Mouse (Mus musculus): ENCODE data around the gene Grm4. TPM values are rescaled to one million over a fixed set of nuclear protein-coding genes. Genes with fewer than 3 reads are reported as not detected.
A peak's percentile ranks its signal among the peaks of the same experiment; 100 is the strongest.

The Grm4 gene
- not detected for polyA plus RNA-seq (2012; fragmentation: generic; extraction: Trizol)

- H3K4me3 ChIP-seq = no peak within 1 kb of the TSS
- no peak within 1 kb of the TSS for H3ac ChIP-seq (ENCODE audit: control insufficient read depth, insufficient read length)
- no peaks in the 10 kb centered on the region for H3K79me2 ChIP-seq (ENCODE audit: control insufficient read depth, insufficient read depth)
- H3K27me3 ChIP-seq (ENCODE audit: control insufficient read depth, insufficient read depth, insufficient read length) = peaks cover 40% of the 10 kb centered on the region
- TF ChIP-seq MYOG (IDR thresholded peaks at IDR 0.05; ENCODE audit: control insufficient read depth in 1 of 3, insufficient read depth in 1 of 3, insufficient read length in 2 of 3, low read depth in 2 of 3) = no peak
- TF ChIP-seq TCF3 (IDR thresholded peaks at IDR 0.05; ENCODE audit: insufficient read length, low read depth) = no peak
- TF ChIP-seq POLR2AphosphoS2 (IDR thresholded peaks at IDR 0.05; ENCODE audit: insufficient read length, low read depth) = no peak
- no peak for TF ChIP-seq REST (IDR thresholded peaks at IDR 0.05; ENCODE audit: insufficient read depth, insufficient read length)
- no peak for TF ChIP-seq MYOD1 (IDR thresholded peaks at IDR 0.05; ENCODE audit: control insufficient read depth in 1 of 3, insufficient read length in 2 of 3, low read depth in 2 of 3)
- TF ChIP-seq POLR2A (IDR thresholded peaks at IDR 0.05; ENCODE audit: insufficient read length, low read depth) = no peak
- TF ChIP-seq TCF12 (IDR thresholded peaks at IDR 0.05; ENCODE audit: insufficient read depth, poor library complexity, severe bottlenecking) = no peak
- TF ChIP-seq E2F4 (IDR thresholded peaks at IDR 0.05; ENCODE audit: insufficient read depth) = no peak
- TF ChIP-seq CEBPB (IDR thresholded peaks at IDR 0.05; ENCODE audit: insufficient read depth, poor library complexity, severe bottlenecking) = no peak
- no peak for TF ChIP-seq SRF (IDR thresholded peaks at IDR 0.05; ENCODE audit: control insufficient read depth, insufficient read length, low read depth)
- TF ChIP-seq MAX (IDR thresholded peaks at IDR 0.05; ENCODE audit: low read depth) = no peak
- no peak for TF ChIP-seq USF1 (IDR thresholded peaks at IDR 0.05; ENCODE audit: low read depth)
- no peaks in the 10 kb centered on the region for H3K36me3 ChIP-seq (ENCODE audit: control insufficient read depth, insufficient read depth)
- H3K4me2 ChIP-seq (ENCODE audit: low read depth) = no peak within 1 kb of the TSS
Observed at GRCm38 (mm10) chr17:27521303-27521702, at the start of gene Grm4. Gene Grm4 (minus strand): TSS chr17:27521403.

DNA sequence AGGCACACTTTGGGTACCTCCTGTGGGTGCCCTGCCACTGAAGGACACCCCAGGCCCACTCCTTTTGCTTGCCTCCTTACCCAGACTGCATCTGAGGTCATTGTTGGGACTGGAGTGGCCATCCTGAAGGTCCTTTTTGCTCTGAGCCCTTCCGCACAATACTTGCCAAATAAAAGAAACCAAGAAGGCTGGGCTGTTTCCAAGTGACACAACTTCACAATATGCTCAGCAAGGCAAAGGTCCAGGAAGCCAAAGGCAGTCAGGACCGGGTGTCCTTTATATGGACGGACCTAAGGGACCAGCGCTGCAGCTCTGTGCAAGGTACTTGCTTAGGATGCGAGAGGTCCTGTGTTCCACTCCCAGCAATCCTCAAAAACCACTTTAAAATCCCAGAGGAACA is 47.0 kb upstream of the Grm4 start:
- H3K79me2 ChIP-seq (ENCODE audit: control insufficient read depth, insufficient read depth) = no peaks in the 10 kb centered on the region
- no peak overlapping the region for H3K4me2 ChIP-seq (ENCODE audit: low read depth)
- H3K27me3 ChIP-seq (ENCODE audit: control insufficient read depth, insufficient read depth, insufficient read length) = no peaks in the 10 kb centered on the region
- H3ac ChIP-seq (ENCODE audit: control insufficient read depth, insufficient read length) = no peak overlapping the region
- TF ChIP-seq MAX (IDR thresholded peaks at IDR 0.05; ENCODE audit: low read depth) (no peak), TCF3 (IDR thresholded peaks at IDR 0.05; ENCODE audit: insufficient read length, low read depth) (no peak), MYOD1 (IDR thresholded peaks at IDR 0.05; ENCODE audit: control insufficient read depth in 1 of 3, insufficient read length in 2 of 3, low read depth in 2 of 3) (no peak), POLR2AphosphoS2 (IDR thresholded peaks at IDR 0.05; ENCODE audit: insufficient read length, low read depth) (no peak), MYOG (IDR thresholded peaks at IDR 0.05; ENCODE audit: control insufficient read depth in 1 of 3, insufficient read depth in 1 of 3, insufficient read length in 2 of 3, low read depth in 2 of 3) (no peak), REST (IDR thresholded peaks at IDR 0.05; ENCODE audit: insufficient read depth, insufficient read length) (no peak), TCF12 (IDR thresholded peaks at IDR 0.05; ENCODE audit: insufficient read depth, poor library complexity, severe bottlenecking) (no peak), CEBPB (IDR thresholded peaks at IDR 0.05; ENCODE audit: insufficient read depth, poor library complexity, severe bottlenecking) (no peak), USF1 (IDR thresholded peaks at IDR 0.05; ENCODE audit: low read depth) (no peak)
- H3K36me3 ChIP-seq (ENCODE audit: control insufficient read depth, insufficient read depth) = no peaks in the 10 kb centered on the region
- no peak overlapping the region for H3K4me3 ChIP-seq

- TF ChIP-seq POLR2AphosphoS2 (IDR thresholded peaks at IDR 0.05; ENCODE audit: insufficient read length, low read depth) = peak; percentile 37
- TF ChIP-seq MYOG (IDR thresholded peaks at IDR 0.05; ENCODE audit: control insufficient read depth in 1 of 3, insufficient read depth in 1 of 3, insufficient read length in 2 of 3, low read depth in 2 of 3) = no peak
- Histone ChIP-seq H3K79me2 (ENCODE audit: control insufficient read depth, insufficient read depth) (no peaks in the 10 kb centered on the region), H3ac (ENCODE audit: control insufficient read depth, insufficient read length) (peak overlapping the region; percentile 3), H3K27me3 (ENCODE audit: control insufficient read depth, insufficient read depth, insufficient read length) (no peaks in the 10 kb centered on the region), H3K4me3 (peak overlapping the region; percentile 49), H3K4me2 (ENCODE audit: low read depth) (peak overlapping the region; percentile 87), H3K36me3 (ENCODE audit: control insufficient read depth, insufficient read depth) (no peaks in the 10 kb centered on the region)
Observed at GRCm38 (mm10) chr17:27565942-27566267, 44.7 kb upstream of the Grm4 start.

- no peaks in the 10 kb centered on the region for H3K79me2 ChIP-seq (ENCODE audit: control insufficient read depth, insufficient read depth)
- TF ChIP-seq MYOG (IDR thresholded peaks at IDR 0.05; ENCODE audit: control insufficient read depth in 1 of 3, insufficient read depth in 1 of 3, insufficient read length in 2 of 3, low read depth in 2 of 3) (peak in 1 of 3 experiments; percentile 37), POLR2A (IDR thresholded peaks at IDR 0.05; ENCODE audit: insufficient read length, low read depth) (peak; percentile 69), TCF12 (IDR thresholded peaks at IDR 0.05; ENCODE audit: insufficient read depth, poor library complexity, severe bottlenecking) (no peak), MYOD1 (IDR thresholded peaks at IDR 0.05; ENCODE audit: control insufficient read depth in 1 of 3, insufficient read length in 2 of 3, low read depth in 2 of 3) (peak in 1 of 3 experiments; percentile 49), CEBPB (IDR thresholded peaks at IDR 0.05; ENCODE audit: insufficient read depth, poor library complexity, severe bottlenecking) (no peak), POLR2AphosphoS2 (IDR thresholded peaks at IDR 0.05; ENCODE audit: insufficient read length, low read depth) (peak; percentile 40), MAX (IDR thresholded peaks at IDR 0.05; ENCODE audit: low read depth) (no peak), TCF3 (IDR thresholded peaks at IDR 0.05; ENCODE audit: insufficient read length, low read depth) (no peak), E2F4 (IDR thresholded peaks at IDR 0.05; ENCODE audit: insufficient read depth) (no peak), REST (IDR thresholded peaks at IDR 0.05; ENCODE audit: insufficient read depth, insufficient read length) (no peak), USF1 (IDR thresholded peaks at IDR 0.05; ENCODE audit: low read depth) (peak; percentile 68), SRF (IDR thresholded peaks at IDR 0.05; ENCODE audit: control insufficient read depth, insufficient read length, low read depth) (no peak)
- H3ac ChIP-seq (ENCODE audit: control insufficient read depth, insufficient read length) = peak within 1 kb of the TSS; percentile 3
Observed at GRCm38 (mm10) chr17:27565163-27565941, 44.1 kb upstream of the Grm4 start, which contains the start of gene AI413582. Gene AI413582 (minus strand): TSS chr17:27565756.

More at GRCm38 (mm10) chr17:27565163-27565941, 44.1 kb upstream of the Grm4 start, which contains the start of gene AI413582:
- Histone ChIP-seq H3K4me3 (peak within 1 kb of the TSS; percentile 49), H3K4me2 (ENCODE audit: low read depth) (peak within 1 kb of the TSS; percentile 87), H3K27me3 (ENCODE audit: control insufficient read depth, insufficient read depth, insufficient read length) (no peaks in the 10 kb centered on the region), H3K36me3 (ENCODE audit: control insufficient read depth, insufficient read depth) (no peaks in the 10 kb centered on the region)

All from myocyte (in vitro differentiated cells).